Mouse (Mus musculus) urinary bladder, postnatal 4 days (tissue): Measurements from ENCODE around the gene St6galnac3.

Experiments
- DNase-seq, 2 experiments: peaks; one replicate each; pipeline ENCODE4 v3.0.0; 2021 to 2022; ENCODE audit warnings: low spot score in 2 of 2

St6galnac3 gene

GRCm38 (mm10) chr3:153733364-153734159 is 8.6 kb upstream of the St6galnac3 start:
- DNase-seq = no peak

DNA sequence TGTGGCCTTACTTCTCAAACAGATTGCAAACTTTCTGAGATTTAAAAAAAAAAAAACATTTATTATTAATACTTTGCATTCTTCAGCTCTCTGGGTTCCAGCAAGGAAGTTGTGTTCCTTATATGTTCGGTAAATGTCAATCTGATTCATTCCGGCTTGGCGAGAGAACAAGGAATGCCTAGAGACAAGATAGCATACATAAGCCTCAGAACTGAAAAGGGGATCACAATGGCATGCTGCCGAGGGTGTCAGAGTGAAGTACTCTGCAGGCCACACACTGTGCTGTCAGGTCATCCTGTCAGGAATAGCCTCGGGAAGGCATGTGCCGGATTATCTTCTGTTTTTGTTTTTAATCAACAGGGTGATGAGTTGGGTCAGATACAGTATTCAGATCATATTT is 7.8 kb upstream of the St6galnac3 start:
- no peak for DNase-seq

GRCm38 (mm10) chr3:153732035-153732434 is 7.1 kb upstream of the St6galnac3 start:
- DNase-seq = no peak

- DNase-seq = no peak
These were observed 3.6 kb upstream of the St6galnac3 start for GRCm38 (mm10) chr3:153728577-153728976.

GRCm38 (mm10) chr3:153723467-153724079 is 1.4 kb downstream of the St6galnac3 start:
- DNase-seq = no peak

DNA sequence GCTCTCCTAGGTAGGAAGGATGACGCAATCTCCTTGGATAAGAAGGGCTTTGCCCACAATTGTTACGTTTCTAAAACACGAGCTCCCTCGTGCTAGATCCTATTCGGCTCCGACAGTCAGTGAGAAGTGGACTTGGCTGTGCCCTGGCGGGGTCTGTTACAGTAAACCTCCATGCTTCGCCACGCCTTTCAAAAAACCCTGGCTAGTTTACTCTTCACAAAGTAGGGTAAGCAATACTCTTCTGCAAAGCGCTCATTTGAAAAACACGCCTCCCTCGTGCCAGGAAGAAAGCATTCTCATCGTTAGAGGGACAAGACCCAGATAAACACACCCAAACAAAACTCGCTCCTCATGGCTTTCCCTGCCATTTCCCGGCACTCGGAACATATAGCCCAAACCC is 3.4 kb downstream of the St6galnac3 start:
- no peak for DNase-seq

GRCm38 (mm10) chr3:153720922-153721321 is 4.1 kb downstream of the St6galnac3 start:
- DNase-seq = no peak

DNA sequence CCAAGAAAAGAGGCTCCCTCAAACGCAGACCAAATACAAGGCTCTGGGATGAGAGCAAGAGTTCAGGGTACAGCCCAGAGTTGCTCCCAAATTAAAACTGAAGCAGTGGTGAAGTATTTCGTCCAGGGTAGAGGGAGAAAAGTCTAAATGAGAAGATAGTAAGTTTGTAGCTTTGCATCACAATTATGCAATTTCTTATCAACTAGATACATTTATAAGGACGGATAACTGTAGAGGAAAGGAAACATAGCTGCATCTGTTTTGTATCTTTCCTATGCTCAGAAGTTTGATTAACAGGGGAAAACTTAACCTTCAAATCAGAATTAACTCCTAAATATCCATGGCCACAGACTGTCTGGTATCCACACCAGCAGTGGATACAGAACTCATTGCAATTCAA is 4.7 kb downstream of the St6galnac3 start:
- DNase-seq = no peak

DNA sequence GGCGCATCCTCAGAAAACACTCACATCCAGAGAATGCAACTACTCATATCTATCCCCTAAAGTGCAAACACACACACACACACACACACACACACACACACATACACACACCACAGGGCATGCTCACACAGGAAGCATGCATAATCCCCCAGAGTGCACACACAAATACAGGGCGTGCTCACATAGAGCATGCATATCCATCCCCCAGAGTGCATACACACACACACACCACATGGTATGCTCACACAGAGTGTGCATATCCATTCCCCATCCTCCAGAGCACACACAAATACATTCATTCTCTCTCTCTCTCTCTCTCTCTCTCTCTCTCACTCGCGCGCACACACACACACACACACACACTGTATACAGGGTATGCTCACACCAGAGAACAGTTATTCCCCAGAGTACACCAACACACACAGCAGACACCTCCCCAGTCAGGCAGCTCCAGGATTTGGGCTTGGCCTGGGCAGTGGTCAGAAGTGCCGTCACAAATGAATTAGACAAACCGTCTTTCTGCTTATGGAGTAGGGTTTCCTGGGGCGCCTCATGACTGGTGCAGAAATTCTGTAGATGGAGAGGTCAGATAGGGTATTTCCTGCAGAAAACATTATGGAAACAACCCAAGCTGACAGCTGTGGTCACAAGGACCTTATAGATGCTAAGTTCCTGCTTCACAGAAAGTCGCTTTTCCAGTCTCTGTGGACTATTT is 5.6 kb downstream of the St6galnac3 start:
- DNase-seq = no peak

GRCm38 (mm10) chr3:153718724-153719123 is 6.2 kb downstream of the St6galnac3 start:
- DNase-seq = no peak

DNA sequence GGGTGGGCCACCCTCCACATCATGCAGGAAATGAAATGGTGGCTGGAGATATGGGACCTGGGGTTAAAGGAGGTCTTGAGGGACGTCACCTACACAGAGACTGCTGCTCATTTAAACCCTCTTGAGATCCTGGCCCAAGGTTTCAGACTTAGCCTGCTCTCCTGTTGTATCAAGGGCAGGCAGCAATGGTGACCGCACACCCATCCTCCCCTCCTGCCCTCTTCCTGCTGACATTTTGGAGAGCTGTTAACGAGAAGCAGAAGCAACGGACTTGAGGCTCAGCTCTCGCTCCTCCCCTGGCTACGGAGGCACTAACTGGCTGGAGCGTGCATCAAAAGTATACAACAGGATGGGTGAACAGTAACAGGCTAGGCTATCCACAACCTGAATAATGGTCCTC is 7.2 kb downstream of the St6galnac3 start:
- DNase-seq = no peak

- DNase-seq = no peak
These were observed 9.3 kb downstream of the St6galnac3 start for GRCm38 (mm10) chr3:153715646-153716045.

DNA sequence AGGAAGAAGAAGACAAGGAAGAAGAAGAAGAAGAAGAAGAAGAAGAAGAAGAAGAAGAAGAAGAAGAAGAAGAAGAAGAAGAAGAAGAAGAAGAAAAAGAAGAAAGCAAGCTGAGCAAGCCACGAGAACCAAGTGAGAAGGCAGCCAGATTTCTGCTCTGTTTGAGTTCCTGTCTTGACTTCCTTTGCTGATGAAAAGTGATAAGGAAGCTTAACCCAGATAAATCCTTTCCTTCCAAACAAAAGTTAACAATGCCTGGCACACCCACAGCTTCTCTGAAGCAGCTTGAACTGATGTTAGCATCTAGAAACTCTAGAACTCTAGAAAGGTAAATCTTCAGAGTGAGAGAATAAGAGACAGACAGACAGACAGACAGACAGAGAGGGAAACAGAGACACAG is 14.4 kb downstream of the St6galnac3 start:
- DNase-seq = no peak

GRCm38 (mm10) chr3:153707687-153708086 is 17.3 kb downstream of the St6galnac3 start:
- DNase-seq = no peak

DNA sequence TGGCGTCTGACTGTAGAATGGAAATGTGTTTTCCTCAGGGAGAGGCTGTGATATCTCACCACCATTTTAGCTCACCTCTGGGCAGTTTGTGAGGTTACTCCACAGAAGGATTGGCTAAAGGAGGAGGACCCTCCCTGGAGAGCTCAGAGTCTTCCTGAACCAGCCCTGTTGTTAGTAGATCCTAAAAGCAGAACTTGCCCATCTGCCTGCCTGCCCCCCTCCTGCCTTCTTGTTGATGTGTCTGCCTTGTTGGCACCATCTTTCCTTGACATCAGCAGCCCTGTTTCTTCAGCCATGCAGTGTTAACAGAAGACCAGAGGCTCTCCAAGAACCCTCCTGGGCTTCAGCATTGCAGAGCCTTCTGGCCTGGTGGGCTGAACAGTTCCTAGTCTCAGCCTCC is 18.1 kb downstream of the St6galnac3 start:
- no peak for DNase-seq

GRCm38 (mm10) chr3:153701752-153702740 is 22.9 kb downstream of the St6galnac3 start:
- no peak for DNase-seq

DNA sequence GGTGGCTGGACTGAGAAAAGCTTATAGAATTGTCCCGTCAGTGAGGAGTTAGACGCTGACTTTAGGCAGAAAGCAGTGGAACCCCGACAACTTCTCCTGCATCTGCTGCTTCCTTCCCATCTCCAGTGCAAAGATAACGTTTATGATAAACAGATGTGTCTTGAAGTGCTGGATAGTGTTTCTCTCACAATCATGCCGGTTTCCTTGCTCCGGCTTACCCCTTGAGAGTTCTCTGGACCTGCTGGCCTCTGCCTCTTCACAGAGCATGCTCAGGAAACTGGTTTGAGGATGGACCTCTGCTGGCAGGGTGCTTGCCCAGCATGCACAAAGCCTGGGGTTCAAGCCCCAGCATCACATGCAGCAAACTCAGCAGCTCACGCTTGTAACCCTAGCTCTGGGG is 23.8 kb downstream of the St6galnac3 start:
- no peak for DNase-seq

DNA sequence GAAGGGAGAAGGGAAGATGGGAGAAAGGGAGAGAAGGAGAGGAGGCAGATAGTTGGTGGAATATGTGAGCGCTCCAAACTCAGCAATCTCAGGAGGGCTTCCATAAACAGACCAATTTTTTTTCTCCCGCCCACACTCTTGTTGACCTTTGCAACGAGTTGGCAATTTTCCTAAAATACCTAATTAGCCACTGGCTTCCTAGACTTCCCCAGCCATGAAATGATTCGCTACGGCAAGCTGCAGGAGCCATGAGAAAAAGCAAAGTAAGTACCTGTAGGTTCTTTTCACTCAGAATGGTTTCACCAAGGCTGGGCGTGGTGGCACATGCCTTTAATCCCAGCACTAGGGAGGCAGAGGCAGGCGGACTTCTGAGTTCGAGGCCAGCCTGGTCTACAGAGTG is 25.9 kb downstream of the St6galnac3 start:
- no peak for DNase-seq

DNA sequence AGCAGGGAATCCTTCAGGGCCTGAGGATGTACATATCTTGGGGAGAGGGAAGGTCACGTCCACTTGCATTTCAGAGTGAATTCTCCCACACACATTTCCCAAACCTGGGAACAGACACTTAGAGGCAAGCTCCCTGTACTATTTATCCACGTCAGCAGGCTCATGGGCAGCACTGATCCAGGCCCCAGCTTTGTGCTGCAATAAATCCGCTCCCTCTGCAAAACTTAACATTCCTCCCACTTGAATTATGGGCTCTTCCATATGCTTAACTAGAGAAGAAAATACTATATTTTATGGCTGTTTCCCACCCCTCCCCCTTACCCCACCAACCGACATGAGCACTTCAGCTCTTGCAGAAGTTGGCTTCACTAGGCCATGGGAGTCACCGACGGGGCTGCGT is 32.0 kb downstream of the St6galnac3 start:
- DNase-seq = no peak

DNA sequence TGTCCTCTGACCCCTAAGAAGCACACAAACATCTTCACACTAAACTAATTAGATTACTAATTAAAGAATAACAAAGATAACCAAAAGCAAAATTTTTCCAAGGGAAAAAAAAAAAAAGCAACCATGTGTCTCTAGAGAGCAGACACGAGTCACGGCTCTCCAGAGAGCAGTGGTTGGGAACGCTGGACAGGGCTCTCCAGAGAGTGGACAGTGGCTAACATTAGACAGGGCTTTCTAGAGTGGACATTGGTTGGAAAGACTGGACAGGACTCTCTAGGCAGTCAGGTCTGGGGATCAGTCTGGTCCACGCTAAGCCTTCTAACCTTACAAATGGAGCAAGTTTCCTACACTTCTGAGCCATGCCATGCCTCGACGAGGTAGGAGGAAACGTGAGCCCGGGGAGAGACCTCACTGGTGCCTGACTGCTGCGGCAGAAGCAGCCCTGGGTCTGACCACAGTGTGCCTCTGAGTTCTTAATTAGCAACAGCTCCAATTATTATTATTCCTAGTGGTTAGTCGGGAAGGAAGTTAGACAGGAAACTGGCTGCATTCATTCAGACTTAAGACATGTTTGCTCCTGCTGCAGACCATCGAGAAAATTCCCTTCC is 32.7 kb downstream of the St6galnac3 start:
- no peak for DNase-seq

GRCm38 (mm10) chr3:153691537-153691936 is 33.4 kb downstream of the St6galnac3 start:
- no peak for DNase-seq
